Mouse (Mus musculus): ENCODE results near the gene Gfod2.

Gene Gfod2

DNA sequence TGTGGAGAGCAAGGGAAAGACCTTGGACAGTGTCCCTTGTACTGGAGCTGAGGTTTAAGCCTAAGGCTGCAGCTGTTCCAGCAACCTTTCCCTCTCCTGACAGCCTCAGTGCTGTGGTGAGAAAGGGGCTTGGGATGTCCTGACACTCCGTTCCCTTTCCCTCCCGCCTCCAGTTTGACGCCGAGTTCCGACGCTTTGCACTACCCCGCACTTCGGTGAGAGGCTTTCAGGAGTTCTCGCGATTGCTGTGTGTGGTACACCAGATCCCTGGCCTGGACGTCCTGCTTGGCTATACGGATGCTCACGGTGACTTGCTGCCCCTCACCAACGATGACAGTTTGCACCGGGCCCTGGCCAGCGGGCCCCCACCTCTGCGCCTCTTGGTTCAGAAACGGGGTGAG lies 56.5 kb downstream of the Gfod2 start:
- DNase-seq, result no peak

DNA sequence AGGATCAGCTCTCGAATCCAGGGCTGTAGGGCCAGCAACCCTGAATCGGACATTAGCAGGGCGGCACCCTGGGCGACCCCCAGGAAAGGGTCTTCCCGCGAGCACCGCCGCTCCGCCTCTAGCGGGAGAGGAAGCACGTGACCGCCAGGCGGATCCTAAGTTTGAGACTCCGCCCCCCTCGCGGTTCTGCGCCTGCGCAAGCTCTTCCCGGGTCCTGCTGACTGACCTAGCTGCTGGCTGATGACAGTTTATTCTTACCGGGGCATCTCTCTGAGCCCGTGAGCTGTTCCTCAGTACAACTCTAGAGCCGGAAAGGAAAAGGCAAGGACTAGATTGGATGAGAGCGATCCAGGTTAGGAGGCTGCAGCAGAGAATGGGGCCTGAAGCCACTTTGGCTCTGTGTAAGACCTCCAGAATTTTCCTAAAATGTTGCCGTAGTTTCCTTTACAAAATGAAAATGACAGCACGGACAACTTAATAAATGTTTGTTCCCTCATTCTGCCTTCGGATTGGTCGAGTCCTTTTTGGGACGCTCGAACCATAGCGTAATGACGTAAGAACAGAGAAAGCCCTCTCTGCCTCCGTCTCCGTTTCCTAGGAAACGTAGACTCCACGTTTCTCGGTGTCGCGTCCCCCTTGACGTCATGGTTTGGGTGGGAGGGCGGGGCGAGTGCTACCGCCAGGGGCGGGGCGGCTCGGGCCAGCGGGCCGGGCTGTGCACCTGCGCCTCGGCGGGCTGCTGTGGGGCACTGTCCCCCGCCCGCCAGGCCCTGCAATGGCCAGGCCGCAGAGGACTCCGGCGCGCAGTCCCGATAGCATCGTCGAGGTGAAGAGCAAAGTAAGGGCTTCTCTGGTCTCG lies 57.3 kb downstream of the Gfod2 start, which contains the start of the genes Acd and Pard6a:
Gene Acd (minus strand): TSS at position 137 of the 859 bp plus-strand sequence.
Gene Pard6a (plus strand): TSS at position 183 of the 859 bp plus-strand sequence.
- DNase-seq, result peak; percentile 96

DNA sequence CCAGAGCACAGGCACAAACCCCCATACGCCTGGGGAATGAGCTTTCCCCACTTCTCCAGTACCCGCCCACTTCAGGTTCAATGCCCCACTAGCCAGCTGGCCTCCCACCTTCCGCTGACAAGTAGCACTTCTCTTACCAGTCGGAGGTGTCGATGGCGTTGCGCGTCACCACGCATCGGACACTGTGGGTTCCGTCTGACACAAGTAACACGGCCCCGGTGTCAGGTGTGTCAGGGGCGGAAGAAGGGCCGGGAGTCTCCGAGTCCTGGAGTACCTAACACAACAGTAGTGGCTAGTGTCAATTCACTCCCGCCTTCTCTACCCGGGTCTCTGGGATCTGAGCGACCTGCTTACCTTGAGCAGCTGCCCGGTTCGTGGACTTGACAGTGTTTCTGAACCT lies 57.9 kb downstream of the Gfod2 start:
- DNase-seq, result peak; percentile 61

DNA sequence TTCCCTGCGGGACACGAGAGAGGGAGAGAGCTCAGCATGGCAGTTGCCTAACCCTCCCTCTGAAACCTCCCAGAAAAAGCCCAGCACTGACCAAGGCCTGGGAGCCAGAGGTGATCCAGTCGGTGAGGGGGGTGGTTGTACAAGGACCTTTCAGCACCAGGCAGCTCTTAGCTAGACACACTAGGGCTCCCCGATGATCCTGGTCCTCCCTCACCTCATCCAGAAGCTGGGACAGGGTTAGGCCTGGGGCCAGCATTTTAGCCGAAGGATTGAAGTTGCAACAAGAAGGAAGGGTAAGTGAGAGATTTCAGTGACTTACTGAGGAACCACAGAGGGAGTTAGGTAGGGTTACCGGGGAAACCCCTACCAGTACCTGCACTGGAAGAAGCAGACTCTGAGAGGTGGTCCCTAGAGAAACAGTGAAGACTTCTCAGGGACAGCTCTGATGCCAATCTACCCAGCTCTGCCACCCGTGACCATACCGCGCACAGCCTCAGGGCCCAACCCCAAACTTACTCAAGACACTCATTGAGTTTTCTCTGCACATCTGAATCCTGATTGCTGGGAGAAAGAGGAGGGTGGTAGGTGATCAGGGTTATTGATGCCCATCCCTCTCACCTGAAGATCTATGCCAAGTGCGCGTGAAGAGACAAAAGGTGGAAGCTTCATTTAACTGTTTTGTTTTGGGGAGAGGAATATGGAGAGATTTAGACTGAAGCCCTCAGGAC lies 58.8 kb downstream of the Gfod2 start:
- no peak for DNase-seq

DNA sequence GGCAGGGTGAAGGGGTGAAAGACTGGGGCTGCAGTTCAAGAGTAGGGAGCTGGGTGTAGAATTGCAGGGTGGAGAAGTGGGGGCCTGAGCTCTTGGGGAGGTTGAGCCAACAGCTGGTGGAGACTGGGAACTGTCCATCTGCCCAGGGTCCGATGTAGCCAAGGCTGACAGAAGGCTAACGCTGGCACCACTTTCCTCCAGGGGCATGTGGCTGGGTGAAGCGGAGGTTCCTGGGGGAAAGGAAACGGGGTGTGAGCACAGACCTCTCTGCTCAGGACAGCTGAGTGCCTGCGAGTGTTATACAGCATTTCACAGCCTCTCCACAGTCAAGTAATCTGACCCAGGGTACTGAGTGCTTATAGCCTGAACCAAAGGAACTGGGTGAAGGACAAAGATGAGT lies 59.7 kb downstream of the Gfod2 start:
- no peak for DNase-seq

DNA sequence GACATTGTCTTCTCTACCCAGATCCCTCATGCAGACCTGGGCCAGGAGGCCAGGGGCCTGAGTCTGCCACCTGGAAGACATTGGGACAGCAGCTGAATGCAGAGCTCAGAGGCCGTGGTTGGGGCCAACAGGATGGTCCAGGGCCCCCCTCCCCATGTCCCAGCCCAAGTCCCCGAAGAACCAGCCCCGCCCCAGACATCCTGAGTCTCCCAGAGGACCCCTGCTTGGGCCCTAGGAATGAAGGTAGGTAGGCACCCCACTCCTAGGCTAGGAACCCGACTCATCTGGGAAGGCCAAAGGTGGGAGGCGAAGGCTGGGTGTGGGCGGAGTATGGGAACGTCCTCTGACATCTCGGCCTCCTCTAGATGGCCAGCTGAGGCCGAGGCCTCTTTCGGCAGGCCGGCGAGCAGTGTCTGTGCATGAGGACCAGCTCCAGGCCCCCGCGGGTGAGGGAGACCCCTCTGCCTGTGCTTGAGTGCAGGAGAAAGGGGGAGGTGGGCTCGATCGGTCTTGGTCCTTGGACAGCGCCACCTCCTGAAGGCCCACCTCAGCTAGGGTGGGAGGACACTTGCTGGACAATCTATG lies 61.2 kb downstream of the Gfod2 start:
- no peak for DNase-seq

DNA sequence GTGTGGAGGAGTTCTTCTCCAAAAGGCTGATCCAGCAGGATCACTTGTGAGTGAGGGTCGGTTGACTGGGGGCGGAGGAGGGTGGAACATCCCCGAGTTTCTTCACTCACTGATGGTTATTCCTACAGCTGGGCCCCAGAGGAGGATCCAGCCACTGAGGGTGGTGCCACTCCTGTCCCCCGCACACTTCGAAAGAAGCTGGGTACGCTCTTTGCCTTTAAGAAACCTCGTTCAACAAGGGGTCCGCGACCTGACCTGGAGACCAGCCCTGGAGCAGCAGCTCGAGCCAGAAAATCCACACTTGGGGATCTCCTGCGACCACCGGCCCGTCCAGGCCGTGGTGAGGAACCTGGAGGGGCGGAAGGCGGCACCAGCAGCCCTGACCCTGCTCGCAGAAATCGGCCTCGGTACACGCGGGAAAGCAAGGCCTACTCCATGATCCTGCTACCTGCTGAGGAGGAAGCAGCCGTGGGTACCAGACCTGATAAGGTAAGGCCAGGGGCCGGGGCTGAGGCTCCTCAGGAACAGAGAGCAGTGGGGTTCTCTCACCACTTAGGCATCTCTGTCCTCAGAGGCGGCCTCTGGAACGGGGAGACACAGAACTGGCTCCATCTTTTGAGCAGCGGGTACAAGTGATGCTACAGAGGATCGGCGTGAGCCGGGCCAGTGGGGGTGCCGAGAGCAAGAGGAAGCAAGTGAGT lies 63.2 kb downstream of the Gfod2 start:
- no peak for DNase-seq

DNA sequence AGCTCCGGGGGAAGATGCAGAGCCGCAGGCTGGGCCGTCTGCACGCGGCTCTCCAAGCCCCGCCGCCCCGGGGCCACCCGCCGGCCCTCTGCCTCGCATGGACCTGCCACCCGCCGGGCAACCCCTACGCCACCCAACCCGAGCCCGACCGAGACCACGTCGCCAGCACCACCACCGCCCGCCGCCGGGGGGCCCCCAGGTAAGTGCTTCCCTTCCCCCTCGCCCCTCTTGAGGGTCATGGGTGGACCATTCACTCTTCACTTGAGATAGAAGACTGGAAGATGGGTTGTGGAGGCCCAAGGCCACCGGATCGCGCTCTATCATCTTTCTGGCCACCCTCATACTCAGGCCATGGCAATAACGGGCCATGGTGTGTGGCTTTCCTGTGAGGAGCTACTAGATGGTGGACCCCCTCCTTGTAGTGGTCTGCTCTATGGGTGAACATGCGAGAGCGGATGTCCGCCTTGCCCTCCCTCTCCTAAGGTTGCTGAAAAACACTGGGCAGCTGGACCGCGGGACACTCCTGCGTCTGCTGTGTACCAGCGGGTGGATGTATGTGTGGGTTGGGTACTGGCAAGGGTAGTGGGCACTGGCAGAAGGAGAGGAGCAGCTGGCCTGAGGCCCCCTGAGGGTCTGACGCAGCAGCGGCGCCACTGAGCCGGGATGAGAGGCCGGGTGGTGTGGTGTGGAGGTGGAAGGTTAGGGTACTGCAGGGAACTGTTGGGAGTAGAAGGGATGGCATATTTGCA lies 64.2 kb downstream of the Gfod2 start:
- no peak for DNase-seq

DNA sequence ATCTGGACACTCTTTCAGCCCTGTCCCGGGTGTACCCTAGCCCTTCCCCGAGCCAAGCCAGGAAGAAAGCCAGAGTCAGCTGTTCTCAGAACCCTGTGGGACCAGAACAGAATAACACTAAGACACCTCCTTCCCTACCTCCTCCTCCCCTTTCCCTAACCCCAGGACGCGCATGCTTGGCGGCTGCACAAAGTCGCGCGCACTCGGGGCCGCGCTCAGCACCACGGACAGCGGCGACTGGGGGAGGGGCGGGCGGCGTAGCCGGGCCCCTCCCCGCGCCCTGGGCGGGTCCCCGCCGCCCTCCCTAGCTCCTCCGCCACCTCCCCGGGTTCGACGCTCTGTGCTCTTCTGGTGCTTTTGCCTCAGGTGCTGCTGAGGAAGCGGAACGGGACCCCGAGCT lies 64.8 kb downstream of the Gfod2 start:
- peak; percentile 78 for DNase-seq

DNA sequence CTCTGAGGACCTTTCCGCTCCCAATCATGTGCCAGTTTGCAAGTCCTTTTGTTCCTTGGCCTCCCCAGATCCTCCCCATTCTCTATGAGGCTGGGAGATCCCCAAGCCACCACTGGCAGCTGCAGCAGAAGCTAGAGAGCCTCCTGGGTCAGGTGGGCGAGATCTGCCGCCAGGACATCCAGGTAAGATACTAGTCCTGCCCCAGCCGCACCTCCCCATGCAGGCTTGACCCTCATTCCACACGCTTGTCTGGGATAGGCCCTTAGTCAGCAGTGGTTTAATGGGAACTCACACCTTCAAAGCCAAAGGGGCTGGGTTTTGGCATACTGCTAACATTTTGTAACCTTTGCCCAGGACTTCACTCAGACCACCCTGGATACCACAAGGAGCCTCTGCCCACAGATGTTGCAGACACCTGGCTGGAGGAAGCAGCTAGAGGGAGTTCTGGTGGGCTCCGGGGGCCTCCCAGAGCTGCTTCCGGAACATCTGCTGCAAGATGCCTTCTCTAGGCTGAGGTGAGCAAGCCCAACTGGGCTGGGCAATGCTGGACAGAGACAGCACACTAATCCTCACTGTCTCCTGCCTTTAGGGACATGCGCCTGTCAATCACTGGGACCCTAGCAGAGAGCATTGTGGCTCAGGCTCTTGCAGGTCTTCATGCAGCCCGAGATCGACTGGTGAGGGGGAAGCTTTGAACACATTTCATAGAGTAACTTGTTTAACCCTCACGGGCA lies 65.8 kb downstream of the Gfod2 start:
- no peak for DNase-seq

DNA sequence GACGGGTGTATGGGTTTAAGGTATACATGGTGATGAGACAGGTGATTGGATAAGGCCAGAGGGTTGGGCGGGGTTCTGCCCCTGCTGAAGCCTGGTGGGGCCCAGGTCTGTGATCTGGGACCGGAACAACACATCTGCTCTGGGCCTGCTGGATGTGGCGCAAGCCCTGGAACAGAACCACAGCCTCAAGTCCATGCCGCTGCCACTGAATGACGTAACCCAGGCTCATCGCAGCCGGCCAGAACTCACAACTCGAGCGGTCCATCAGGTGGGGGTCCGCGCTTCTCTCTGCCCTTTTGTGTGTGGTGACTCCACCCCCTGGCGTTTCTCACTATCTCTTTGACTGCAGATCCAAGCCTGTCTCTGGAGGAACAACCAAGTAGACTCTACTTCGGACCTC lies 67.5 kb downstream of the Gfod2 start:
- DNase-seq, result no peak

DNA sequence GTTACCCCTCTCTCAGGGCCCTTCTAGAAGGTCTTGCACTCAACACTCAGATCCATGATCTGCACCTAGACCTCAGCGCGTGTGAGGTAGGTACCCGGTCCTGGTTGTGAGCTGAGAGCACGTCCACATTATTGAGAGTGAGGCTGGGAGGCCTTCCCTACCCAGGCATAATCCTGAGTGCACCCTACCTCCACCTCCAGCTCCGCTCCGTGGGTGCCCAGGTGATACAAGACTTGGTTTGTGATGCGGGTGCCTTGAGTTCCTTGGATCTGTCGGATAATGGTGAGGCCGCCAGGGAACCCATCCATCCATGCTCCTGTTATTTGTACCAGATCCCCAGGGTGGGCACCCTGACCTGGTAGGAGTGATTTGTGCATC lies 68.5 kb downstream of the Gfod2 start:
- DNase-seq, result no peak

DNA sequence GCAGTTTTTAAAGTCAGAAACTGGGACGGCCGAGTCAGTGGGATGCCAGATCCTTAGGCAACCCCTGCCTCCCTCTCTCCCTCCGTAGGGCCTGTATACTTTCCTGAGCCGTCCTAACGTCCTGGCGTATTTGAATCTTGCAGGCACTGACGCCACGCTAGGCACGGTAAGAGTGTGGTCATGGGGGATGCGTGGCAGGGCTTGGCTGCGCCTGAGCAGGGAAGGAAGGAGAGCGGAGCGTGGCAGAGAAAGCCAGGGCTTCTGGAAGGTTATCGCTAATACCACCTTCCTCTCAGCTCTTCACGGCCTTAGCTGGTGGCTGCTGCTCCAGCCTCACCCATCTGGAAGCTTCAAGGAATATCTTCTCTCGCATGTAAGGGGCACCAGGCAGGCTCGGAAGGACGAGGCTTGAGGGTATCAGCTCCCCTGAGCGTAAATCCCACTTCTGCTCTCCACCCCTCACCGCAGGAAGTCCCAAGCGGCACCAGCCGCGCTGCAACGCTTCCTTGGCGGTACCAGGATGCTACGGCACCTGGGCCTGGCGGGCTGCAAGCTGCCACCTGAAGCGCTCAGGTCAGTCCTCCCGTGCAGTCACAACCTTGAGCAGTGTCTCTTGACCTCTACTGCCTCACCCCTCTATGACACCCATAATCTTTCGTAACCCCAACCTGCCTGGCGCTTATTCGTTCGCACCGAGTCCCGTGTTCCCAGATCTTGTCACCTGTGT lies 69.0 kb downstream of the Gfod2 start:
- DNase-seq, result no peak

DNA sequence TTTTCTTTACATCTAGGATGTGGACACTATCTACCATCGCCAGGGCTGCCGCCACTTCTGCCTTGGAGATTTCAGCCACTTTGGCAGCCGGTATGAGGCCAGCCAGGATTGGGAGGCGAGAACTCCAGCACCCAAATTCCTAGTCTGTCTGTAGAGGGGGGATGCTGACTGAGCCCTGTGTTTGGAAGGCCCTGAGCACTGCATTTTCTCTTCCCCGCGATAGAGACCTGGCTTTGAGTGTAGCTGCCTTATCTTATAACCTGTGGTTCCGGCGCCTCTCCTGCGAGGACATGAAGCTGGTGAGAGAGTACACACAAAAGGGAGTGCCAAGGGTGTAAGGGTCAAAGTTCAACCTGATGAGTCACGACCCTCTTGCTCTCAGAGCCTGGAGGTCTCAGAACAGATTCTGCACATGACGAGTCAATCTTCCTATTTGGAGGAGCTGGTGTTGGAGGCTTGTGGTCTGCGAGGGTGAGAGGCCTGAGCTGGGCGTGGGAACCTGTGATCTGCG lies 70.2 kb downstream of the Gfod2 start:
- DNase-seq, result no peak

DNA sequence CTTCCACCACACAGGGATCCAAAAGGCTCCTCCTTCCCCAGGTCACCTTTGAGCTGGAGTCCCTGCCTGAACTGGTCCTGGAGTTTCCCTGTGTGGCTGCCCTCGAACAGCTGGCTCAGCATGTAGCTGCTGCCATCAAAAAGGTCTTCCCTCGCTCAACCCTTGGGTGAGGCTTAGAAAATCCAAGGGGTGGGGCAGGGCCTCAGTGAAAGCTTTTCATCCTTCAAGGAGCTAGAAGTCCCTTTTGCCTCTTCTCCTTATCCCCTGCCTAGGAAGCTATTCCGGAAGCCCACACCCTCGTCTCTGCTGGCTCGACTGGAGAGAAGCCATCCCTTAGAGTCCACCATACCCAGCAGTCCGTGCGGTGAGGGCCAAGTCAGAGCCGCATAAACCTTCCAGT lies 71.0 kb downstream of the Gfod2 start:
- DNase-seq, result no peak

DNA sequence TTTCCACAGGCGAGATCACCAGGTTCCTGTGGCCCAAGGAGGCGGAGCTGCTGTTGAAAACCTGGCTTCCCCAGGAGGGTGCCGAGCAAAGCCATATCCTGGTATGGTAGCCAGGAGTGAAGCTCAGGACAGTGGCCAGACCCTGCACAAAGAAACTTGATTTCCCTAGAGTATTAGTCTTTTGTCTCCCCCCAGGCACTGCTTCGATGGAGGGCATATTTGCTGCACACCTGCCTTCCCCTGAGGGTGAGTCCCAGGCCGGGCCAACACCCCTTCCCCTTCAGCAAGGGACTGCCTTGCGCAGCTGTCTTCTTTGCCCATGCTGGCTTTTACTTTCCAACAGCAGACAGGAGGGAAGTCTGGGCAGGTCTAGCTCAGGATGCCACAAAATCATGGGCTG lies 71.9 kb downstream of the Gfod2 start:
- DNase-seq, result no peak

DNA sequence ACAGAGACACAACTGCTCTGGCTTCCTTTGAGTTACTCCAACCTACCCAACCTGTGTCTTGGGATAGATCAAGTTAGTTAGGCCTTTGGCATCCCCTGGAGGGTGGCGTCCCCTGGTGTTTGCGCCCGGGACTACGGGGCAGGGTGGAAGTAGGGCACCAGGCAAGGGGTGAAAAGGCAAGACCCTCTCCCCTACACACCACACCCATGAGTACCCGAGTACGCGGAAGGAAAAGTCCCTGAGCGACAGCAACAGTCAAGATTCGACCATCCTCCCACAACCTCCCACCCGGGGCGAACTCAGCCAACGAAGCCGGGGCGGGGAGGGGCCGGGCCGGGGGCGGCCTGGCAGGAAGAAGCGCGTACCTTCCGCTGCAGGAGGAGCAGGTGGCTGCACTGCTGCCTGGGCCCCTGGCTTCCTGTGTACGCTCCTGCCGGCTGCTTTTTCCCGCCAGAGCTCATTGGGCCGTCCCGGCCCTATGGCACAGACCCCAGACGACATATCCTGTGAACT lies 72.6 kb downstream of the Gfod2 start, which contains the start of gene Carmil2:
Gene Carmil2 (plus strand): TSS at position 479 of the 513 bp plus-strand sequence.
- peak; percentile 83 for DNase-seq

DNA sequence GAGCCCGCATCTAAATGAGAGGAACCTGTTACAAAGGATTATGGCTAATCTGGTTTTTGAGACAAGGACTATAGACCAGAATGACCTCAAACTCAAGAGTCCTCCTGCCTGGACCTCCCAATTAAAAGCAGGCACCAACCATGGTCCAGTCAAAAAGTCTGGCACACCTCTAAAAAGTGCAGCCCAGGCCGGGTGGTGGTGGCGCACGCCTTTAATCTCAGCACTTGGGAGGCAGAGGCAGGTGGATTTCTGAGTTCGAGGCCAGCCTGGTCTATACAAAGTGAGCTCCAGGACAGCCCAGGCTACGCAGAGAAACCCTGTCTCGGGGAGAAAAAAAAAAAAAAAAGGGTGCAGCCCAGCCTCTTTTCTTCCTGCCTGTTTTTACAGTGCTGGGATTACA lies 73.1 kb downstream of the Gfod2 start:
- no peak for DNase-seq

DNA sequence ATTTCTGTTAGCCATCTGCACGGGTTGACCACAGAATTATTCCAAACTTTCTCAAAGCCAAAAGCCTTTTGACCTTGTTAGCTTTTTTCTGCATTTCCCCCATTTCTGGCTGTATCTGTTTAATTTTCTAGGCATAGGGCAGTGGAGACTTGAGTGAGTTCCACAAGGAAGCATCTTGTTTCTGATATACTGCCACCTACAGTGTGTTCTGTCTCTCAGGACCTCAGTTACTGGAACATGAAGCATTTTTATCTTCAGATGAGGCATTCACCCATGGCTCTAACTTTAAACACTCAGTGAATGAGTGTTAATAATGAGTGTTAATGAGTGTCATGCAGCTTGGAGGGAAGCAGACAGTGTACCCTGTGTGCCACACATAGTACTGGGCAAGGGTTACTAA lies 80.6 kb downstream of the Gfod2 start:
- no peak for DNase-seq

Measured in lung, postnatal 10 days (tissue).